Mouse (Mus musculus) intestine, embryonic 15.5 days (tissue): ENCODE results near the gene Prickle1. TPM values are rescaled to one million over a fixed set of nuclear protein-coding genes. Genes with fewer than 3 reads are reported as not detected.
A peak's percentile ranks its signal among the peaks of the same experiment; 100 is the strongest.

Source experiments
- ATAC-seq: fragments of 200-750 bp; cut with Nextera tagmentation; 2 replicates; pipeline ENCODE4 v1.8.0; 2017; ENCODE audit warnings: moderate TSS enrichment, moderate library complexity
- H3K27ac ChIP-seq: fragments of 300-500 bp; sonication (generic); 2 replicates; pipeline ENCODE4 v1.5.1; 2015; ENCODE audit warnings: mild to moderate bottlenecking, inconsistent platforms
- H3K27me3 ChIP-seq: fragments of 300-500 bp; sonication (generic); replicated peaks from 2 replicates; pipeline ENCODE4 v1.6.1; 2015; ENCODE audit warnings: inconsistent platforms
- H3K36me3 ChIP-seq: fragments of 300-500 bp; sonication (generic); 2 replicates; pipeline ENCODE4 v1.6.1; 2015; ENCODE audit warnings: inconsistent platforms
- H3K4me1 ChIP-seq: fragments of 300-500 bp; sonication (generic); replicated peaks from 2 replicates; pipeline ENCODE4 v1.6.1; 2015; ENCODE audit warnings: inconsistent platforms
- H3K4me2 ChIP-seq: fragments of 300-500 bp; sonication (generic); replicated peaks from 2 replicates; pipeline ENCODE4 v1.6.1; 2015; ENCODE audit warnings: mild to moderate bottlenecking, inconsistent platforms
- H3K4me3 ChIP-seq: fragments of 300-500 bp; sonication (generic); replicated peaks from 2 replicates; pipeline ENCODE4 v1.5.1; 2015; ENCODE audit warnings: inconsistent platforms
- H3K9ac ChIP-seq: fragments of 300-500 bp; sonication (generic); 2 replicates; pipeline ENCODE4 v1.6.1; 2015; ENCODE audit warnings: inconsistent platforms
- H3K9me3 ChIP-seq: fragments of 300-500 bp; sonication (generic); 2 replicates; pipeline ENCODE4 v1.6.1; 2016; ENCODE audit warnings: inconsistent platforms
- WGBS: fragments of 180-500 bp; shearing (Covaris S2); methylation state at CpG from one replicate; pipeline ENCODE4 v1.1.7; 2015; 5-methylcytosine and 5-hydroxymethylcytosine counted together
- polyA plus RNA-seq: library from polyadenylated mRNA; unstranded; fragments of >200 nt; fragmentation: Nextera tagmentation; extraction: Ambion mirVana; gene quantifications from 2 replicates; pipeline ENCODE4 v1.2.1, GENCODE M21; 2015

Gene Prickle1
- polyA plus RNA-seq = 21.0 and 23.7 TPM in 2 replicates

GRCm38 (mm10) chr15:93595746-93596145, at the start of gene Prickle1:
Gene Prickle1 (minus strand): TSS chr15:93595891.
- H3K4me3 ChIP-seq = peak within 1 kb of the TSS; percentile 98
- 0% methylated on average over 60 of the region's 60 CpGs for WGBS
- peak within 1 kb of the TSS; percentile 86 for H3K27ac ChIP-seq
- no peaks in the 10 kb centered on the region for H3K9me3 ChIP-seq
- peak within 1 kb of the TSS; percentile 93 for H3K4me2 ChIP-seq
- ATAC-seq = peak; percentile 94
- H3K36me3 ChIP-seq = no peaks in the 10 kb centered on the region
- peaks cover 20% of the 10 kb centered on the region for H3K4me1 ChIP-seq
- H3K27me3 ChIP-seq = no peaks in the 10 kb centered on the region
- H3K9ac ChIP-seq = peak within 1 kb of the TSS; percentile 96

DNA sequence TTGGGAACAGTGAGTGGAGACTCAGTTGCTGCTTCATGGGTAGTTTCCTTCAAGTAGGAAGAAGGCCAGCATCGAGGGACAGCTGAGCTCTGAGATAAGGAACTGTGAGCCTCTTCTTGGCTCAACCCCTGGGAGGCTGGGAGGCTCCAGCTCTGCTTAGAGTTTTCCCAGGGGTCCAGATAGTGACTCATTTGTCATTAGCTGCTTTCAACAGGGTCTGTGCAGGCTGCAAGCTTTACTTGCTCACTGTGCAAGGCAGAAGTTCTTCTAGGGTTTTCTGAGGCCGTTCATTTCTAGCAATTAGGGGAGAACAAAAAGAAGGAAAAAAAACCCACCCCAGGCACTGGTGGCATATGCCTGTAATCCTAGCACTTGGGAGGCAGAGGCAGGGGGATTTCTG, 44.5 kb upstream of the Prickle1 start:
- Histone ChIP-seq H3K36me3 (no peaks in the 10 kb centered on the region), H3K9me3 (no peaks in the 10 kb centered on the region), H3K4me2 (no peak overlapping the region), H3K27ac (no peak overlapping the region), H3K4me1 (no peaks in the 10 kb centered on the region), H3K4me3 (no peak overlapping the region), H3K9ac (no peak overlapping the region), H3K27me3 (no peaks in the 10 kb centered on the region)
- no peak for ATAC-seq
- 69% methylated on average over 2 of the region's 2 CpGs for WGBS

DNA sequence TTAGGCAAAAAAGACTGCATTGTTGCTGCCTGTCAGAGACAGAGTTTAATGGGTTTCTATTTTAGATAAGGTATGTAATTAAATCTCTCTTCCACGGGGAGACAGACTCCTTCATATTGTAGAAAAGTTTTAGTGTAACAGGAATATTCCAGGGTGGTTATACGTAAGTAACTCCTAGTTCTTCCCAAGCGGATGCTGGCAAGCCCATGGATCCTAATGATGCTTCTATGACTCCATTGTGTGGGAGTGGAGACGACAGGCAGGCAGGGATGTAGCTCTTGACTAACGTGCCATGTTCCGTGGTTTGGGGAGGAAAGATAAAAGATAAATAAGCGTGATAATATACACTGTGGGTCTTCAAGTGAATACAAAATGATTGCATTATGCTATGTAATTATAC, 41.3 kb upstream of the Prickle1 start:
- ATAC-seq = no peak
- Histone ChIP-seq H3K36me3 (no peaks in the 10 kb centered on the region), H3K9me3 (no peaks in the 10 kb centered on the region), H3K27ac (no peak overlapping the region), H3K4me3 (no peak overlapping the region), H3K4me1 (no peaks in the 10 kb centered on the region), H3K9ac (no peak overlapping the region), H3K4me2 (no peak overlapping the region), H3K27me3 (no peaks in the 10 kb centered on the region)
- WGBS = 72% methylated on average over 7 of the region's 7 CpGs

DNA sequence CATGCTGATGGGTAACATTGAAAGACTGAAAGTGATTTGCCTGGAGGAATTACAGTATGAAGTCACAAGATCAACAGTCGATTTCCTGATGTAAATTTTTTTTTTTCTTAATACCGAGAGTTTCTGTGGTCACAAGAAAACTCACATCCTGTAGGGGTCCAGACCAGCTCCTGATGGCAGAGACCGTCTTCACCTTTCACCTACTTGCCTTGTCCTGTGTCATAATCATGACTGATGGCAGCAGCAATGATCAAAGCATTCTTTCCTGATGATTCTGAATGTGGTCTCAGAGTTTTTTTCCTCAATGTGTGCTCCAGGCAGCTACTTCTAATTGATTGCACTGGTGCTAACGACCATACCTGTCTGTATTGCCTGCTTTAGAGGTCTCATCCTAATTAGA, 39.9 kb upstream of the Prickle1 start:
- whole genome bisulfite sequencing = 50% methylated on average over 4 of the region's 4 CpGs
- Histone ChIP-seq H3K36me3 (no peaks in the 10 kb centered on the region), H3K27me3 (no peaks in the 10 kb centered on the region), H3K4me1 (no peaks in the 10 kb centered on the region), H3K4me3 (no peak overlapping the region), H3K27ac (no peak overlapping the region), H3K9ac (no peak overlapping the region), H3K9me3 (no peaks in the 10 kb centered on the region), H3K4me2 (no peak overlapping the region)
- ATAC-seq = no peak

DNA sequence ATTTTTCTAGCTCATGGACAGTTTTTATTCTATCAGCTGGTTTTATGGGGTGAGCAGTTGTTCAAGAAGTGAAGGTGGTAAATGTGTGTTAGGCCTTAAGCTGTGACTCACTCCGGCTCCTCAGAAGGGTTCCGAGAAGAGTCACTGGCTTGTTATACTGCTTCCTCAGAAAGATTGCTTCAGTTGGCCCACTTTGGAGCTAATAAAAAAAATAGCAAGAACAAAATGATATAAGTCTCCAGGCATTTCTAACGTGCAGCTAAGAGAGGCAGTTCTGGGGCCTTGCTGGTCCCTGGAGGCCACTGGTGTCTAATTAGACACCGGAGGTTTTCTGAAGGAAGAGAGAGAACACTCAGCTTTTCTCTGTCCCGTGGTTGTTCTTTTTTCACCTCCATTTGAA, 38.8 kb upstream of the Prickle1 start:
- Histone ChIP-seq H3K4me1 (no peaks in the 10 kb centered on the region), H3K9me3 (no peaks in the 10 kb centered on the region), H3K27me3 (no peaks in the 10 kb centered on the region), H3K27ac (no peak overlapping the region), H3K4me3 (no peak overlapping the region), H3K36me3 (no peaks in the 10 kb centered on the region), H3K9ac (no peak overlapping the region), H3K4me2 (no peak overlapping the region)
- WGBS = 76% methylated on average over 5 of the region's 5 CpGs
- no peak for ATAC-seq

DNA sequence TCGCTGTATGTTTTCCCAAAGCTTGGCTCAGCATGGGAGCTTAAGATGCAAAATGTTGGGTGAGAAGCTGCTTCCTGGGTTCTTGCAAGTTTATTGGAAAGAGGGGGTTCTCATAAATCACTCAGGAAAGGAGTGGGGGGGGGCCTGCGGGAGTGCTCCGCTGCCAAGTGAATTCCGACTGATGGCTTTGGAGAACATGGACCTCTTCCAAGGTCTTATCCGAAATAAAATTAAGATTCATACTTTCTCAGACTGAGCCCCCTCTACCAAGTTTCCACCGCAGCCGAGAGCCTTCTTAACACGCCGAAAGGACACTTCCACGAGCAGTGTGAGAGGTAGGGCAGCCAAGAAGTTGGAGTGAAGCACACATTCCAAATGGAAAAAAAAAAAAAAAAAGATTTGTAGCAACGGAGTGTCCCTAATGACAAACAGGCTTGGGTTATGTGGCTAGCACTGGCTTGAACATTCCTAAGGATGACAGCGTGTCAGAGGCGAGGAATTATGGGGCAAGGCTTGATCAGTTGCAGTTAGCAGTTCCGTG, 34.4 kb upstream of the Prickle1 start:
- Histone ChIP-seq H3K9ac (no peak overlapping the region), H3K4me2 (no peak overlapping the region; the same call in 1 of the 2 replicates), H3K4me3 (no peak overlapping the region), H3K27me3 (no peaks in the 10 kb centered on the region), H3K9me3 (no peaks in the 10 kb centered on the region), H3K4me1 (no peaks in the 10 kb centered on the region), H3K36me3 (no peaks in the 10 kb centered on the region), H3K27ac (no peak overlapping the region)
- 56% methylated on average over 14 of the region's 14 CpGs for whole genome bisulfite sequencing
- peak; percentile 33; the same call in 1 of the 2 replicates for ATAC-seq

DNA sequence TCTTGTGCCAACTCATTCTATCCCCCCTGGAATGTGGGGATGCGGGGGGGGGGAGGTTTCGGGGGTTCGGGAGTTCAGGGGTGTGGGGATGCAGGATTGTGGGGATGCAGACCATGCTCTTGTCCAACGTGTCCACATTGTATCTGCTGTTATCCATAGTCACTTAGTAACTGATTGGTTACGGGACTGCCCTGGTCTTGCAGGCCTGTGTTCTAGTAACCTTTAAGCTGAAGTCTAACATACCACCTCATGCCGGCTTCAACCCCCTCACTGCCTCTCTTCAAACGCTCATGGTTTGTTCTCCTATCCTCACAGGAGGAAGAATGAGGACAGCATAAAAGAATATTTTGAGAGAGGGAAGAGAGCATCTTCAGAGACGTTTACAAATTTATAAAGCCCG, 33.5 kb upstream of the Prickle1 start:
- H3K9ac ChIP-seq = no peak overlapping the region
- no peaks in the 10 kb centered on the region for H3K36me3 ChIP-seq
- no peak overlapping the region for H3K4me3 ChIP-seq
- H3K27ac ChIP-seq = no peak overlapping the region
- H3K27me3 ChIP-seq = no peaks in the 10 kb centered on the region
- 89% methylated on average over 9 of the region's 9 CpGs for WGBS
- ATAC-seq = no peak
- H3K9me3 ChIP-seq = no peaks in the 10 kb centered on the region
- H3K4me1 ChIP-seq = no peaks in the 10 kb centered on the region
- H3K4me2 ChIP-seq = no peak overlapping the region

GRCm38 (mm10) chr15:93627836-93628797, 32.4 kb upstream of the Prickle1 start:
- 63% methylated on average over 21 of the region's 21 CpGs for WGBS

GRCm38 (mm10) chr15:93619551-93619950, 23.9 kb upstream of the Prickle1 start:
- Histone ChIP-seq H3K27me3 (no peaks in the 10 kb centered on the region), H3K4me2 (no peak overlapping the region), H3K4me3 (no peak overlapping the region), H3K36me3 (no peaks in the 10 kb centered on the region), H3K4me1 (0 out of 2 replicates have a peak, but pooled peaks cover 3% of the 10 kb centered on the region), H3K27ac (no peak overlapping the region), H3K9me3 (no peaks in the 10 kb centered on the region), H3K9ac (no peak overlapping the region)
- no peak for ATAC-seq
- 49% methylated on average over 4 of the region's 4 CpGs for WGBS

More at GRCm38 (mm10) chr15:93627836-93628797, 32.4 kb upstream of the Prickle1 start:
- ATAC-seq = peak; percentile 41; the same call in 1 of the 2 replicates
- Histone ChIP-seq H3K27me3 (no peaks in the 10 kb centered on the region), H3K4me3 (no peak overlapping the region), H3K4me1 (no peaks in the 10 kb centered on the region), H3K9me3 (no peaks in the 10 kb centered on the region), H3K27ac (peak overlapping the region; percentile 9; the same call in 1 of the 2 replicates), H3K4me2 (peak overlapping the region; percentile 19; the same call in 1 of the 2 replicates), H3K36me3 (no peaks in the 10 kb centered on the region), H3K9ac (no peak overlapping the region)

DNA sequence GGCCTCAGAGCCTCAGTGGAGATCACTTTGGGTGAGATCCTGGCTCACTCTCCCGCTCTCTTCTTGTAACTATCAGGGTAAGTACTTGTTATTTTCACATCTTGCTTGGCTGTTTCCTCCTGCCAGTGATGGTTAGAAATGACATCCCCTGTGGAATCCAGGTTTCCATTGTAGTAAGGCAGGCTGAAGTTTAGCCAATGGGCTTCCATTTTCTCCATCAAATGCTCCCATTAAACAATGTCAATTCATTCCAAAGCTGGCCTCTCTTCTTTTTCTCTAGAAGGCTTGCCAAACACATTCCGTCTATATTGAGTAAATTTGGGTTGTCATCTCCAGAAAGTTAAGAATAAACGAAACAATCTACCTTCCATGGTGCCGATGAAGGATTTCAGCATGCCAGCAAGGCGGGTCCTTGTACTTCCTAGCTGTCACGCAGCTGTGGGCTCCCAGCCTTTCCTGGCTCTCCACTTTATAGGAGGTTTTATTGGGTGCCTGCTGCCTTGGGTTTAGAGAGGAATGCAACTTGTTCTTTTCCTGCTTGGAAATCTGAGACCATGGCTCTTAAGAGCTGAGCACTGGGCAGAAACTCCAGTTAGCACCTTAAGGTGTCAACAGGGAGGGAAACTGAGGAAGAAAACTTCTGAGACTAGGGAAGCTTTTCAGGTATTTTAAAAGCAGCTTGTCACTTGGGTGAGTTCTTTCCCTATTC, 22.9 kb upstream of the Prickle1 start:
- Histone ChIP-seq H3K4me3 (no peak overlapping the region), H3K27ac (no peak overlapping the region), H3K9me3 (no peaks in the 10 kb centered on the region), H3K4me1 (0 out of 2 replicates have a peak, but pooled peaks cover 3% of the 10 kb centered on the region), H3K4me2 (no peak overlapping the region), H3K9ac (no peak overlapping the region), H3K36me3 (no peaks in the 10 kb centered on the region), H3K27me3 (no peaks in the 10 kb centered on the region)
- WGBS = 49% methylated on average over 6 of the region's 6 CpGs
- no peak for ATAC-seq

DNA sequence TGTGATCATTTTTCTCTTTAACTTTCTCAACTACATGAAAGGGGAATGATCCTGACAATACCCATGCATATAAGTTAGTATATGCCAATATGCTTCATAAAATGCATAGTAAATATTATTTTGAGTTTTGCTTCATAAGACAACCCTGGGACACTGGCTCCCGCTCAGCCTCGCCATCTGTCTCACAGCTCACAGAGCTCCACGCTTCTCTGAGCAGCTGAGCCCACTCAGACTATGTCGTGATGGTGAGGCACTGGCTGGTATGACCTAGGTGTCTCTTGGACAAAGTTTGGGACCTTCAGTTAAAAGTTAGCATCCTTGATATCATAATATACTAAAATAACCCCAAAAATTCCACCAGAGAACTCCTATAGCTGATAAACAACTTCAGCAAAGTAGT, 20.6 kb upstream of the Prickle1 start:
- H3K4me2 ChIP-seq = no peak overlapping the region

GRCm38 (mm10) chr15:93615031-93615430, 19.3 kb upstream of the Prickle1 start:
- no peak overlapping the region for H3K27ac ChIP-seq
- H3K4me2 ChIP-seq = no peak overlapping the region
- 87% methylated on average over 3 of the region's 3 CpGs for WGBS
- no peak overlapping the region for H3K4me3 ChIP-seq
- H3K27me3 ChIP-seq = no peaks in the 10 kb centered on the region
- H3K36me3 ChIP-seq = no peaks in the 10 kb centered on the region
- no peak for ATAC-seq
- H3K9ac ChIP-seq = no peak overlapping the region
- peaks cover 5% of the 10 kb centered on the region; the same call in 1 of the 2 replicates for H3K4me1 ChIP-seq
- no peaks in the 10 kb centered on the region for H3K9me3 ChIP-seq

More for the DNA sequence above, 20.6 kb upstream of the Prickle1 start:
- no peaks in the 10 kb centered on the region for H3K9me3 ChIP-seq
- H3K27ac ChIP-seq = no peak overlapping the region
- no peak for ATAC-seq
- no peaks in the 10 kb centered on the region for H3K36me3 ChIP-seq
- no peak overlapping the region for H3K9ac ChIP-seq
- H3K27me3 ChIP-seq = no peaks in the 10 kb centered on the region
- H3K4me1 ChIP-seq = 0 out of 2 replicates have a peak, but pooled peaks cover 3% of the 10 kb centered on the region
- WGBS = over 99% methylated on average over 4 of the region's 4 CpGs
- no peak overlapping the region for H3K4me3 ChIP-seq
